Mouse (Mus musculus) liver, embryonic 14.5 days (tissue): Measurements from ENCODE around the gene Gmpr. TPM values are rescaled to one million over a fixed set of nuclear protein-coding genes. Genes with fewer than 3 reads are reported as not detected.

Experiments used
- ATAC-seq: fragments of 200-750 bp; cut with Nextera tagmentation; 2 replicates; pipeline ENCODE4 v1.8.0; 2017; ENCODE audit warnings: moderate number of reproducible peaks, mild to moderate bottlenecking, moderate library complexity; ENCODE audit not compliant: insufficient read depth
- DNase-seq, 3 experiments: peaks; one replicate each; pipeline ENCODE4 v3.0.0-alpha.2; 2012 to 2013; ENCODE audit warnings: low read depth in 3 of 3, low spot score in 3 of 3
- H3K27ac ChIP-seq: fragments of 300-500 bp; sonication (generic); 2 replicates; pipeline ENCODE4 v1.5.1; 2014; ENCODE audit warnings: moderate library complexity, mild to moderate bottlenecking, control low read depth, inconsistent platforms
- H3K27me3 ChIP-seq: fragments of 300-500 bp; sonication (generic); 2 replicates; pipeline ENCODE4 v1.6.1; 2014; ENCODE audit warnings: mild to moderate bottlenecking, low read length, moderate library complexity; ENCODE audit not compliant: control insufficient read depth, insufficient read depth
- H3K36me3 ChIP-seq: fragments of 300-500 bp; sonication (generic); replicated peaks from 2 replicates; pipeline ENCODE4 v1.6.1; 2014; ENCODE audit warnings: low read depth; ENCODE audit not compliant: control insufficient read depth, insufficient read depth
- H3K4me1 ChIP-seq, 2 experiments: fragments of 200-500 bp in 1 of 2; fragments of 300-500 bp in 1 of 2; sonication (generic) in 1 of 2; replicated peaks; 2 replicates each; pipeline ENCODE4 v1.6.1; 2012 to 2014; ENCODE audit warnings: antibody characterized with exemption in 1 of 2, inconsistent platforms in 1 of 2, low read length in 1 of 2; ENCODE audit not compliant: control insufficient read depth in 2 of 2, insufficient read depth in 2 of 2
- H3K4me2 ChIP-seq: fragments of 300-500 bp; sonication (generic); 2 replicates; pipeline ENCODE4 v1.6.1; 2014; ENCODE audit warnings: low read depth, mild to moderate bottlenecking, control low read depth, moderate library complexity
- H3K4me3 ChIP-seq, 2 experiments: fragments of 200-500 bp in 1 of 2; fragments of 300-500 bp in 1 of 2; sonication (generic) in 1 of 2; 2 replicates each; pipeline ENCODE4 v1.5.1; 2012 to 2014; ENCODE audit warnings: low read depth in 2 of 2, low read length in 2 of 2, mild to moderate bottlenecking in 2 of 2, control low read depth in 1 of 2, inconsistent platforms in 1 of 2, moderate library complexity in 1 of 2; ENCODE audit not compliant: insufficient read depth in 1 of 2
- H3K9ac ChIP-seq: fragments of 300-500 bp; sonication (generic); replicated peaks from 2 replicates; pipeline ENCODE4 v1.6.1; 2014; ENCODE audit warnings: mild to moderate bottlenecking, control low read depth, moderate library complexity
- H3K9me3 ChIP-seq: fragments of 300-500 bp; sonication (generic); 2 replicates; pipeline ENCODE4 v1.6.1; 2016; ENCODE audit warnings: low read length, mixed read lengths; ENCODE audit not compliant: control insufficient read depth
- CTCF ChIP-seq: IDR thresholded peaks from 2 replicates; pipeline ENCODE4 v1.5.1; 2016; ENCODE audit warnings: antibody characterized with exemption, low read depth, control low read depth
- EP300 ChIP-seq: IDR thresholded peaks from 2 replicates; pipeline ENCODE4 v1.6.1; 2016; ENCODE audit warnings: antibody characterized with exemption, low read depth
- WGBS: fragments of 180-500 bp; shearing (Covaris S2); extraction: QIAGEN DNeasy Blood & Tissue Kit; methylation state at CpG from one replicate; pipeline ENCODE4 v1.1.7; 2014; ENCODE audit not compliant: insufficient replicate concordance; 5-methylcytosine and 5-hydroxymethylcytosine counted together
- polyA plus RNA-seq, 2 experiments: library from polyadenylated mRNA; depleted of rRNA in 1 of 2; stranded (reverse) in 1 of 2; unstranded in 1 of 2; fragments of >200 nt; fragmentation: Nextera tagmentation in 1 of 2; extraction: Ambion mirVana in 1 of 2; gene quantifications; 2 replicates each; pipeline versions ENCODE4 v1.2.1 to v1.2.3; 2012 to 2014

Gmpr gene
- polyA plus RNA-seq, 2 experiments = 155 to 295 TPM

- Histone ChIP-seq H3K4me1 (no peaks in the 10 kb centered on the region), H3K9ac (no peak overlapping the region), H3K4me2 (no peak overlapping the region), H3K4me3 (no peak overlapping the region), H3K27me3 (no peaks in the 10 kb centered on the region), H3K27ac (no peak overlapping the region), H3K9me3 (no peaks in the 10 kb centered on the region; the same call in 1 of the 2 replicates), H3K36me3 (no peaks in the 10 kb centered on the region)
- 59% methylated on average over 2 of the region's 2 CpGs for WGBS
- DNase-seq = no peak
- TF ChIP-seq CTCF = no peak
- TF ChIP-seq EP300 = no peak
- no peak for ATAC-seq
These were observed 20.6 kb upstream of the Gmpr start for GRCm38 (mm10) chr13:45486598-45486997.

DNA sequence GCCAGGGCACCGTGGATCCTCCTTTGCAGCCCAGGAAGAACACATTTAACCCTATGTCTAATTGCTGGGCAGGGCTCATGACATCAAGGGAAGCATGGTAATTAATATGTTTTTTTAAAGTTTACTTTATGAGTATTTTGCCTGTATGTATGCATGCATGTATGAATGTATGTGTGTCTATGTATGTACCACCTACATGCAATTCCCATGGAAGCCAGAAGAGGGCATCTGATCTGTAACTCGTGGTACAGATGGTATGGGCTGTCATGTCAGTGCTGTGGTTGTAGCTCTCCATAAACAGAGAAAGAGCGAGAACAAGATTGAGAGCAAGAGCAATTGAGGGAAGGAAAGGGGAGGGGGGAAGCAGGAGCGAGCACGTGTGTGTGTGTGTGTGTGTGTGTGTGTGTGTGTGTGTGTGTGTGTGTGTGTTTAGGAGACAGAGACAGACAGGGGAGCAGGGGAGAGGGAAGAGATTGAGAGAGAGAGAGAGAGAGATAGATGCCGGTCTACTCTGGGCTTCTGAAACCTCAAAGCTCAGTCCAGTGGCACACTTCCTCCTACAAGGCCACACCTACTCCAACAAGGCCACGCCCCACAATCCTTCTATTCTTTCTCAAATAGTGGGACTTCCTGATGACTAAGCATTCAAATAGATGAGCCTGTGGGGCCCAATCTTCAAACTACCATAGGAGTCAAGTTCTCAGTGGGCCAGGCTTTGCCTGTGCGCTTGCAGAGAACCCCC lies 15.1 kb upstream of the Gmpr start:
- no peaks in the 10 kb centered on the region for H3K27me3 ChIP-seq
- no peak overlapping the region for H3K9ac ChIP-seq
- H3K27ac ChIP-seq = no peak overlapping the region
- TF ChIP-seq EP300 (no peak), CTCF (peak; percentile 74)
- peaks cover 5 to 15% of the 10 kb centered on the region in 2 experiments; a peak in 3 of 4 replicates for H3K4me1 ChIP-seq
- ATAC-seq = peak; percentile 68
- H3K36me3 ChIP-seq = no peaks in the 10 kb centered on the region
- H3K4me2 ChIP-seq = no peak overlapping the region
- H3K9me3 ChIP-seq = no peaks in the 10 kb centered on the region
- DNase-seq = no peak
- 64% methylated on average over 8 of the region's 8 CpGs for WGBS
- no peak overlapping the region for H3K4me3 ChIP-seq

- peak overlapping the region in 1 of 2 experiments; percentile 10; a peak in 1 of 4 replicates for H3K4me3 ChIP-seq
- 49% methylated on average over 10 of the region's 10 CpGs for WGBS
- H3K9me3 ChIP-seq = no peaks in the 10 kb centered on the region
- H3K9ac ChIP-seq = no peak overlapping the region
- H3K36me3 ChIP-seq = no peaks in the 10 kb centered on the region
- ATAC-seq (no peak), DNase-seq (no peak)
- no peak for TF ChIP-seq CTCF
- TF ChIP-seq EP300 = no peak
- no peaks in the 10 kb centered on the region for H3K27me3 ChIP-seq
- peak overlapping the region; percentile 33 for H3K4me2 ChIP-seq
- peaks cover 8 to 15% of the 10 kb centered on the region in 2 experiments for H3K4me1 ChIP-seq
- H3K27ac ChIP-seq = no peak overlapping the region
These were observed 13.4 kb upstream of the Gmpr start for GRCm38 (mm10) chr13:45493846-45494245.

- no peak overlapping the region for H3K4me2 ChIP-seq
- no peak overlapping the region for H3K9ac ChIP-seq
- H3K4me1 ChIP-seq = peaks cover 51 to 53% of the 10 kb centered on the region in 2 experiments
- no peak for TF ChIP-seq CTCF
- no peak for TF ChIP-seq EP300
- no peak overlapping the region for H3K4me3 ChIP-seq
- ATAC-seq (no peak), DNase-seq (no peak)
- 77% methylated on average over 3 of the region's 3 CpGs for WGBS
- no peaks in the 10 kb centered on the region for H3K27me3 ChIP-seq
- no peak overlapping the region for H3K27ac ChIP-seq
- no peaks in the 10 kb centered on the region for H3K36me3 ChIP-seq
- H3K9me3 ChIP-seq = no peaks in the 10 kb centered on the region
These were observed 8.6 kb upstream of the Gmpr start for GRCm38 (mm10) chr13:45498623-45499022.

- no peaks in the 10 kb centered on the region for H3K9me3 ChIP-seq
- no peak for TF ChIP-seq EP300
- TF ChIP-seq CTCF = no peak
- H3K4me3 ChIP-seq = no peak overlapping the region
- no peak for ATAC-seq
- peak overlapping the region; percentile 59; the same call in 1 of the 2 replicates for H3K27ac ChIP-seq
- H3K4me1 ChIP-seq = peaks cover 54 to 57% of the 10 kb centered on the region in 2 experiments
- no peak overlapping the region; the same call in 1 of the 2 replicates for H3K4me2 ChIP-seq
- no peaks in the 10 kb centered on the region for H3K27me3 ChIP-seq
- no peak for DNase-seq
- H3K36me3 ChIP-seq = no peaks in the 10 kb centered on the region
- 67% methylated on average over 3 of the region's 3 CpGs for WGBS
- H3K9ac ChIP-seq = peak overlapping the region; percentile 45; the same call in 1 of the 2 replicates
These were observed 7.9 kb upstream of the Gmpr start for GRCm38 (mm10) chr13:45499391-45499790.
